Mouse (Mus musculus) limb, embryonic 10.5 days (tissue): ENCODE data around the gene Zfp978. TPM values are rescaled to one million over a fixed set of nuclear protein-coding genes. Genes with fewer than 3 reads are reported as not detected.
A peak's percentile ranks its signal among the peaks of the same experiment; 100 is the strongest.
"Not testable (repeated sequence)": the region's sequence is repeated elsewhere in the genome, so short reads cannot be mapped to it uniquely, and the experiment has no call there.

Source experiments
- DNase-seq: peaks from one replicate; pipeline ENCODE4 v3.0.0-alpha.2; 2017; ENCODE audit warnings: low spot score
- H3K27ac ChIP-seq: fragments of 300-500 bp; sonication (generic); 2 replicates; pipeline ENCODE4 v1.5.1; 2016; ENCODE audit warnings: mild to moderate bottlenecking
- H3K27me3 ChIP-seq: fragments of 300-500 bp; sonication (generic); 2 replicates; pipeline ENCODE4 v1.6.1; 2016; ENCODE audit warnings: low read depth, mild to moderate bottlenecking; ENCODE audit not compliant: poor library complexity, severe bottlenecking
- H3K36me3 ChIP-seq: fragments of 300-500 bp; sonication (generic); 2 replicates; pipeline ENCODE4 v1.6.1; 2016; ENCODE audit warnings: mild to moderate bottlenecking, moderate library complexity
- H3K4me1 ChIP-seq: fragments of 300-500 bp; sonication (generic); 2 replicates; pipeline ENCODE4 v1.6.1; 2016
- H3K4me3 ChIP-seq: fragments of 300-500 bp; sonication (generic); 2 replicates; pipeline ENCODE4 v1.5.1; 2016; ENCODE audit warnings: mild to moderate bottlenecking, moderate library complexity
- H3K9me3 ChIP-seq: fragments of 300-500 bp; sonication (generic); replicated peaks from 2 replicates; pipeline ENCODE4 v1.6.1; 2016; ENCODE audit warnings: mild to moderate bottlenecking
- whole genome bisulfite sequencing: fragments of 180-500 bp; shearing (Covaris S2); methylation state at CpG from one replicate; pipeline ENCODE4 v1.1.7; 2016; 5-methylcytosine and 5-hydroxymethylcytosine counted together
- polyA plus RNA-seq: library from polyadenylated mRNA; unstranded; fragments of >200 nt; fragmentation: Nextera tagmentation; extraction: Ambion mirVana; gene quantifications from 2 replicates; pipeline ENCODE4 v1.2.1, GENCODE M21; 2016

Gene Zfp978
- polyA plus RNA-seq, 1 experiment from 2014 or later = not detected

- Histone ChIP-seq H3K27me3 (no peaks in the 10 kb centered on the region), H3K4me3 (peak overlapping the region; percentile 55), H3K36me3 (peaks cover 19% of the 10 kb centered on the region), H3K27ac (peak overlapping the region; percentile 88), H3K9me3 (peaks cover 33% of the 10 kb centered on the region), H3K4me1 (no peaks in the 10 kb centered on the region)
- peak; percentile 83 for DNase-seq
- under 1% methylated on average over 62 of the region's 75 CpGs for WGBS
Observed at GRCm38 (mm10) chr4:147406735-147407462, 45.8 kb downstream of the Zfp978 start.

GRCm38 (mm10) chr4:147407463-147407822 lies 46.3 kb downstream of the Zfp978 start:
- Histone ChIP-seq H3K4me3 (peak overlapping the region; percentile 55), H3K27ac (peak overlapping the region; percentile 88), H3K36me3 (peaks cover 19% of the 10 kb centered on the region), H3K27me3 (no peaks in the 10 kb centered on the region), H3K4me1 (no peaks in the 10 kb centered on the region), H3K9me3 (peaks cover 30% of the 10 kb centered on the region)
- no peak for DNase-seq
- WGBS = 4% methylated on average over 13 of the region's 13 CpGs

GRCm38 (mm10) chr4:147416365-147416764 lies 55.3 kb downstream of the Zfp978 start:
- not testable (repeated sequence) for H3K4me3 ChIP-seq, DNase-seq, H3K27ac ChIP-seq, H3K4me1 ChIP-seq, H3K36me3 ChIP-seq, H3K27me3 ChIP-seq
- WGBS = 83% methylated on average over 1 of the region's 1 CpGs
- H3K9me3 ChIP-seq = peaks cover 32% of the 10 kb centered on the region

- Histone ChIP-seq H3K27ac (no peak overlapping the region), H3K4me1 (no peaks in the 10 kb centered on the region), H3K9me3 (peaks cover 32% of the 10 kb centered on the region), H3K36me3 (no peaks in the 10 kb centered on the region), H3K4me3 (no peak overlapping the region), H3K27me3 (no peaks in the 10 kb centered on the region)
- DNase-seq = no peak
- 74% methylated on average over 8 of the region's 8 CpGs for WGBS
Observed at GRCm38 (mm10) chr4:147417157-147417778, 56.2 kb downstream of the Zfp978 start.

- Histone ChIP-seq H3K27ac (no peak overlapping the region), H3K4me1 (no peaks in the 10 kb centered on the region), H3K4me3 (no peak overlapping the region), H3K27me3 (no peaks in the 10 kb centered on the region), H3K9me3 (peaks cover 32% of the 10 kb centered on the region), H3K36me3 (no peaks in the 10 kb centered on the region)
- 67% methylated on average over 10 of the region's 10 CpGs for WGBS
- no peak for DNase-seq
Observed at GRCm38 (mm10) chr4:147417921-147418320, 56.8 kb downstream of the Zfp978 start.

GRCm38 (mm10) chr4:147418333-147418732 lies 57.2 kb downstream of the Zfp978 start:
- peaks cover 35% of the 10 kb centered on the region for H3K9me3 ChIP-seq
- H3K27me3 ChIP-seq, H3K27ac ChIP-seq, H3K4me3 ChIP-seq, H3K4me1 ChIP-seq, DNase-seq, H3K36me3 ChIP-seq: not testable (repeated sequence)
- WGBS = 56% methylated on average over 7 of the region's 7 CpGs

- not testable (repeated sequence) for H3K4me1 ChIP-seq, H3K36me3 ChIP-seq, H3K27me3 ChIP-seq, H3K27ac ChIP-seq, H3K4me3 ChIP-seq, DNase-seq
- H3K9me3 ChIP-seq = peaks cover 41% of the 10 kb centered on the region
- WGBS = 89% methylated on average over 8 of the region's 8 CpGs
Observed at GRCm38 (mm10) chr4:147419190-147419589, 58.1 kb downstream of the Zfp978 start.

GRCm38 (mm10) chr4:147419756-147420590 lies 58.9 kb downstream of the Zfp978 start:
- peaks cover 42% of the 10 kb centered on the region for H3K9me3 ChIP-seq
- not testable (repeated sequence) for H3K4me1 ChIP-seq, H3K4me3 ChIP-seq, DNase-seq, H3K27me3 ChIP-seq, H3K36me3 ChIP-seq, H3K27ac ChIP-seq
- WGBS = 83% methylated on average over 5 of the region's 5 CpGs

GRCm38 (mm10) chr4:147420794-147421193 lies 59.7 kb downstream of the Zfp978 start:
- Histone ChIP-seq H3K36me3 (no peaks in the 10 kb centered on the region), H3K4me1 (no peaks in the 10 kb centered on the region), H3K9me3 (peaks cover 46% of the 10 kb centered on the region), H3K27me3 (no peaks in the 10 kb centered on the region), H3K4me3 (no peak overlapping the region), H3K27ac (no peak overlapping the region)
- WGBS = 69% methylated on average over 3 of the region's 3 CpGs
- no peak for DNase-seq

GRCm38 (mm10) chr4:147421316-147421715 lies 60.2 kb downstream of the Zfp978 start:
- not testable (repeated sequence) for H3K4me1 ChIP-seq, H3K36me3 ChIP-seq, DNase-seq, H3K4me3 ChIP-seq, H3K27ac ChIP-seq, H3K27me3 ChIP-seq
- peaks cover 43% of the 10 kb centered on the region for H3K9me3 ChIP-seq
- 31% methylated on average over 1 of the region's 1 CpGs for WGBS

GRCm38 (mm10) chr4:147423140-147423539 lies 62.0 kb downstream of the Zfp978 start:
- Histone ChIP-seq H3K36me3 (no peaks in the 10 kb centered on the region), H3K27me3 (no peaks in the 10 kb centered on the region), H3K9me3 (peaks cover 28% of the 10 kb centered on the region), H3K4me1 (no peaks in the 10 kb centered on the region), H3K4me3 (no peak overlapping the region), H3K27ac (no peak overlapping the region)
- 52% methylated on average over 3 of the region's 3 CpGs for WGBS
- no peak for DNase-seq

- WGBS = 64% methylated on average over 4 of the region's 4 CpGs
- peaks cover 29% of the 10 kb centered on the region for H3K9me3 ChIP-seq
Observed at GRCm38 (mm10) chr4:147423641-147424298, 62.7 kb downstream of the Zfp978 start.

More at GRCm38 (mm10) chr4:147423641-147424298, 62.7 kb downstream of the Zfp978 start:
- Histone ChIP-seq H3K4me1 (no peaks in the 10 kb centered on the region), H3K36me3 (no peaks in the 10 kb centered on the region), H3K27ac (no peak overlapping the region), H3K27me3 (no peaks in the 10 kb centered on the region), H3K4me3 (no peak overlapping the region)
- no peak for DNase-seq
